Mouse (Mus musculus) CD4-positive, CD25-positive, alpha-beta regulatory T cell, adult 9 weeks (primary cell): ENCODE data around the gene Vmn2r96. TPM values are rescaled to one million over a fixed set of nuclear protein-coding genes. Genes with fewer than 3 reads are reported as not detected.

ENCODE experiments used
- polyA plus RNA-seq: library from polyadenylated mRNA; unstranded; fragments of 100-300 nt; shearing (Covaris generic); gene quantifications from one replicate; pipeline ENCODE4 v1.2.1, GENCODE M21; 2017

Vmn2r96 gene
- 1.1 TPM for polyA plus RNA-seq

GRCm38 (mm10) chr17:18572851-18573250 is at the start of gene Vmn2r96:
Vmn2r96 (plus strand) TSS chr17:18573151.

Other genes starting within 250 kb of the Vmn2r96 start
- 0.02 TPM for gene Vmn2r95, start 149.1 kb upstream of the Vmn2r96 start, polyA plus RNA-seq